Mouse (Mus musculus): ENCODE data around the gene Ak7.

GRCm38 (mm10) chr12:105786113-105786512, 80.3 kb downstream of the Ak7 start:
- no peak for TF ChIP-seq CTCF (IDR thresholded peaks at IDR 0.05; ENCODE audit: extremely low read depth, insufficient read length, insufficient replicate concordance, low read depth, low read length)
- no peak for TF ChIP-seq POLR2A (IDR thresholded peaks at IDR 0.05; ENCODE audit: low read depth, low read length)

All from small intestine, adult 2 months (tissue).